Mouse (Mus musculus) midbrain, postnatal 0 days (tissue): ENCODE measurements at regions not wholly inside any gene's neighbourhood (a gene's known extent, or its start where the extent isn't known, plus 50 kb on each side); places are given as distances from the start of the nearest gene placed in this dataset.

Experiments used
- ATAC-seq: fragments of 200-750 bp; cut with Nextera tagmentation; 2 replicates; pipeline ENCODE4 v1.8.0; 2017; ENCODE audit warnings: moderate number of reproducible peaks, mild to moderate bottlenecking, moderate TSS enrichment, moderate library complexity; ENCODE audit not compliant: low FRiP score
- DNase-seq: peaks from one replicate; pipeline ENCODE4 v3.0.0-alpha.2; 2015; ENCODE audit warnings: low spot score
- H3K27ac ChIP-seq: fragments of 300-500 bp; sonication (generic); 2 replicates; pipeline ENCODE4 v1.5.1; 2014; ENCODE audit warnings: low read depth, mild to moderate bottlenecking, low read length, mixed read lengths
- H3K27me3 ChIP-seq: fragments of 300-500 bp; sonication (generic); 2 replicates; pipeline ENCODE4 v1.6.1; 2014; ENCODE audit warnings: low read length, control low read depth, mixed read lengths; ENCODE audit not compliant: insufficient read depth
- H3K36me3 ChIP-seq: fragments of 300-500 bp; sonication (generic); 2 replicates; pipeline ENCODE4 v1.6.1; 2014; ENCODE audit warnings: low read length, control low read depth, mixed read lengths; ENCODE audit not compliant: insufficient read depth
- H3K4me1 ChIP-seq: fragments of 300-500 bp; sonication (generic); 2 replicates; pipeline ENCODE4 v1.6.1; 2014; ENCODE audit warnings: mild to moderate bottlenecking, control low read depth, antibody characterized with exemption, low read length, mixed read lengths; ENCODE audit not compliant: insufficient read depth
- H3K4me2 ChIP-seq: fragments of 300-500 bp; sonication (generic); 2 replicates; pipeline ENCODE4 v1.6.1; 2014; ENCODE audit warnings: low read depth, mild to moderate bottlenecking, low read length, mixed read lengths; ENCODE audit not compliant: poor library complexity, severe bottlenecking
- H3K4me3 ChIP-seq: fragments of 300-500 bp; sonication (generic); 2 replicates; pipeline ENCODE4 v1.5.1; 2014; ENCODE audit warnings: low read depth, mild to moderate bottlenecking, low read length, moderate library complexity
- H3K9ac ChIP-seq: fragments of 300-500 bp; sonication (generic); replicated peaks from 2 replicates; pipeline ENCODE4 v1.6.1; 2014; ENCODE audit warnings: mild to moderate bottlenecking, low read length, moderate library complexity, mixed read lengths; ENCODE audit not compliant: poor library complexity, severe bottlenecking
- H3K9me3 ChIP-seq: fragments of 300-500 bp; sonication (generic); 2 replicates; pipeline ENCODE4 v1.6.1; 2016; ENCODE audit warnings: low read length, control low read depth
- CTCF ChIP-seq: IDR thresholded peaks from 2 replicates; pipeline ENCODE4 v1.5.1; 2016; ENCODE audit warnings: antibody characterized with exemption, mild to moderate bottlenecking
- WGBS: fragments of 180-500 bp; shearing (Covaris S2); extraction: QIAGEN DNeasy Blood & Tissue Kit; methylation state at CpG from one replicate; pipeline ENCODE4 v1.1.7; 2014; 5-methylcytosine and 5-hydroxymethylcytosine counted together

- DNase-seq: no peak
- Histone ChIP-seq H3K36me3 (no peaks in the 10 kb centered on the region), H3K9me3 (no peaks in the 10 kb centered on the region), H3K27ac (no peak overlapping the region), H3K27me3 (no peaks in the 10 kb centered on the region), H3K9ac (no peak overlapping the region), H3K4me1 (no peaks in the 10 kb centered on the region), H3K4me3 (no peak overlapping the region), H3K4me2 (no peak overlapping the region)
- no peak for TF ChIP-seq CTCF
- no peak for ATAC-seq
- WGBS: 21% methylated on average over 3 of the region's 3 CpGs
These were observed 110.8 kb upstream of the Tsc22d2 start for GRCm38 (mm10) chr3:58303746-58304145.

- TF ChIP-seq CTCF: no peak
- Histone ChIP-seq H3K4me3 (no peak overlapping the region), H3K9ac (no peak overlapping the region), H3K27me3 (no peaks in the 10 kb centered on the region), H3K36me3 (no peaks in the 10 kb centered on the region), H3K4me1 (no peaks in the 10 kb centered on the region), H3K9me3 (no peaks in the 10 kb centered on the region), H3K4me2 (no peak overlapping the region), H3K27ac (no peak overlapping the region)
- no peak for DNase-seq
- no peak for ATAC-seq
- 85% methylated on average over 8 of the region's 8 CpGs for WGBS
These were observed 104.9 kb upstream of the Tsc22d2 start for GRCm38 (mm10) chr3:58309601-58310000.

- no peak overlapping the region for H3K27ac ChIP-seq
- H3K9ac ChIP-seq: no peak overlapping the region
- no peaks in the 10 kb centered on the region for H3K36me3 ChIP-seq
- WGBS: 88% methylated on average over 4 of the region's 4 CpGs
- no peak for TF ChIP-seq CTCF
- no peak overlapping the region for H3K4me3 ChIP-seq
- no peak for DNase-seq
- ATAC-seq: no peak
- H3K4me2 ChIP-seq: no peak overlapping the region
- H3K4me1 ChIP-seq: no peaks in the 10 kb centered on the region
- H3K27me3 ChIP-seq: no peaks in the 10 kb centered on the region
- no peaks in the 10 kb centered on the region for H3K9me3 ChIP-seq
These were observed 104.1 kb upstream of the Tsc22d2 start for GRCm38 (mm10) chr3:58310390-58310789.

- Histone ChIP-seq H3K9ac (no peak overlapping the region), H3K27ac (no peak overlapping the region), H3K4me2 (no peak overlapping the region), H3K4me3 (no peak overlapping the region), H3K36me3 (no peaks in the 10 kb centered on the region), H3K4me1 (no peaks in the 10 kb centered on the region), H3K9me3 (no peaks in the 10 kb centered on the region), H3K27me3 (no peaks in the 10 kb centered on the region)
- ATAC-seq: no peak
- 93% methylated on average over 5 of the region's 5 CpGs for WGBS
- TF ChIP-seq CTCF: no peak
- no peak for DNase-seq
These were observed 103.3 kb upstream of the Tsc22d2 start for GRCm38 (mm10) chr3:58311104-58311685.

- no peaks in the 10 kb centered on the region for H3K9me3 ChIP-seq
- no peaks in the 10 kb centered on the region for H3K36me3 ChIP-seq
- no peak overlapping the region for H3K9ac ChIP-seq
- no peak overlapping the region for H3K27ac ChIP-seq
- DNase-seq: no peak
- no peak overlapping the region for H3K4me2 ChIP-seq
- no peak for ATAC-seq
- TF ChIP-seq CTCF: no peak
- no peaks in the 10 kb centered on the region for H3K4me1 ChIP-seq
- H3K27me3 ChIP-seq: no peaks in the 10 kb centered on the region
- H3K4me3 ChIP-seq: no peak overlapping the region
- WGBS: 62% methylated on average over 6 of the region's 6 CpGs
These were observed 101.9 kb upstream of the Tsc22d2 start for GRCm38 (mm10) chr3:58312623-58313022.

GRCm38 (mm10) chr3:58315236-58315635 is 99.3 kb upstream of the Tsc22d2 start:
- Histone ChIP-seq H3K9ac (no peak overlapping the region), H3K4me2 (no peak overlapping the region), H3K27ac (no peak overlapping the region), H3K9me3 (no peaks in the 10 kb centered on the region), H3K4me1 (no peaks in the 10 kb centered on the region), H3K36me3 (no peaks in the 10 kb centered on the region), H3K27me3 (no peaks in the 10 kb centered on the region), H3K4me3 (no peak overlapping the region)
- WGBS: 90% methylated on average over 6 of the region's 6 CpGs
- TF ChIP-seq CTCF: no peak
- DNase-seq: no peak
- no peak for ATAC-seq
